Mouse (Mus musculus): ENCODE measurements at regions not wholly inside any gene's neighbourhood (a gene's known extent, or its start where the extent isn't known, plus 50 kb on each side); places are given as distances from the start of the nearest gene placed in this dataset.

- TF ChIP-seq CTCF (IDR thresholded peaks at IDR 0.05; ENCODE audit: control insufficient read depth, insufficient read depth, insufficient replicate concordance, low read depth, low read length): no peak
- TF ChIP-seq POLR2A (IDR thresholded peaks at IDR 0.05; ENCODE audit: control insufficient read depth, low read depth, low read length): no peak
Observed at GRCm38 (mm10) chr16:9509666-9510065, 485.7 kb downstream of the Grin2a start.

Measured in testis, adult 2 months (tissue).